Mouse (Mus musculus) embryonic fibroblast, embryonic 13.5 days (primary cell): Measurements from ENCODE around the gene Lama4.

ENCODE experiments used
- CTCF ChIP-seq: IDR thresholded peaks from 2 replicates; pipeline ENCODE4 v1.5.1; 2011; ENCODE audit warnings: mild to moderate bottlenecking, control low read depth, low read length, moderate library complexity, borderline replicate concordance; ENCODE audit not compliant: insufficient read depth
- POLR2A ChIP-seq: IDR thresholded peaks from 2 replicates; pipeline ENCODE4 v1.6.1; 2011; ENCODE audit warnings: low read depth, mild to moderate bottlenecking, control low read depth, low read length, moderate library complexity

DNA sequence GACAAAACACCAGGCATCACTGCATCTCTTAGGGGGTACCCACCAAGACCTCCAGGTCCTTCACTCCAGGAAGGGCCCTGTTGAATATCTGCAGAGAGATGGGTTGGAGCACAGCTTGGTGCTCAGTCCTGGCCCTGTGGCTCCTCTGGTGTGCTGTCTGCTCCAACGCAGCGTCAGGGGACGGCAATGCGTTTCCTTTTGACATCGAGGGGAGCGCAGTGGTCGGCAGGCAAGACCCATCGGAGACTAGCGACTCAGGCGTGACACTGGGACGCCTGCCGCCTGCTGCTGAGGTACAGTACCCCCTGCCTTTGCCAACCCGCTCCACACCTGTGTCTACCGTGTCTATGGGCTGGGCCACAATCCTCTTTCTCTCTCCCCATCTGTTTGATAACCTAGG lies 542 bp downstream of the Lama4 start:
- TF ChIP-seq CTCF (no peak), POLR2A (no peak; the same call in 1 of the 2 replicates)
